ENCODE assay signal across 18 mouse cellular contexts in the genomic region with DNA sequence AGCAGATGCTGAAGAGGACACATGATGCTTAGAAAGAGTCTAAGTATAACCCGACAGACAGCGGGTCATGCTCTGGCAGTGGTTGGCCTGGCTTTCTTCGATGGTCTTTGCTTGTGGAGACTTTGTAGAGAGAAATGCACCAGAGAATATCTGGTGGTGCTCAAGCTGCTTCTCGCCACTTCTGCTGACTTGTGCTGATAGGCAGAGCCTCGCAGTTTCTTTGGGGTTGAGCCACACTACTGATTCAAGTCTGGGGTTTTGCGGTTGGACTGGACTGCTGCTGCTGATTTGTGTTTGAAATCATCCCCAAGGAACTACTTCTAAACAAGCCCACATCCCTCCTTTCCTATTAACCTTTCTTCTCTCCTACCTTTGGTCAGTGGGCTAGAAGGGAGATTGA.
"Had no signal": no experiment of that assay in that cellular context is flagged by ENCODE, and none has a peak within 500 bp of the region (broad histone marks: within the 10 kb centered on the region; RNA-seq: fewer than 3 reads in every experiment).

No protein-coding gene starts in this region.

- H3K4me1 ChIP-seq: midbrain, embryonic 10.5 days; midbrain, embryonic 13.5 days; midbrain, embryonic 15.5 days; neural tube, embryonic 15.5 days had no signal

- H3K27ac ChIP-seq: midbrain, embryonic 10.5 days; midbrain, embryonic 13.5 days; midbrain, embryonic 15.5 days; neural tube, embryonic 13.5 days; neural tube, embryonic 15.5 days had no signal

- H3K9ac ChIP-seq: lung, embryonic 14.5 days; midbrain, embryonic 13.5 days; midbrain, embryonic 15.5 days; neural tube, embryonic 13.5 days; neural tube, embryonic 15.5 days had no signal

- H3K36me3 ChIP-seq: midbrain, embryonic 10.5 days; midbrain, embryonic 13.5 days; midbrain, embryonic 15.5 days; neural tube, embryonic 13.5 days; neural tube, embryonic 15.5 days had no signal

- H3K27me3 ChIP-seq: midbrain, embryonic 13.5 days; midbrain, embryonic 15.5 days; neural tube, embryonic 13.5 days; neural tube, embryonic 15.5 days had no signal

- H3K4me3 ChIP-seq: midbrain, embryonic 10.5 days; midbrain, embryonic 13.5 days; midbrain, embryonic 15.5 days; myocyte; neural tube, embryonic 13.5 days; neural tube, embryonic 15.5 days had no signal

- ATAC-seq: midbrain, embryonic 13.5 days; midbrain, embryonic 15.5 days had no signal

- H3K4me2 ChIP-seq: lung, embryonic 14.5 days; midbrain, embryonic 13.5 days; midbrain, embryonic 15.5 days; neural tube, embryonic 13.5 days; neural tube, embryonic 15.5 days had no signal

- DNase-seq: lung, adult 18-20 months; lung, embryonic 14.5 days; lung, postnatal 10 days; lung, postnatal 4 days; retina, postnatal 1 day; right cerebral cortex, adult 18-20 months; right cerebral cortex, postnatal 25 days; right cerebral cortex, postnatal 4 days; spleen, adult 18-20 months; thymus, adult 18-20 months; thymus, postnatal 14 days; thymus, postnatal 36 days had no signal

- H3K9me3 ChIP-seq: midbrain, embryonic 10.5 days; midbrain, embryonic 13.5 days; midbrain, embryonic 15.5 days; neural tube, embryonic 13.5 days; neural tube, embryonic 15.5 days had no signal
